Mouse (Mus musculus) cerebellum, postnatal 36 days (tissue): ENCODE measurements around the gene Aldh18a1.

Source experiments
- DNase-seq, 2 experiments: peaks; one replicate each; pipeline ENCODE4 v3.0.0; 2021 to 2022; ENCODE audit warnings: mixed read lengths in 2 of 2

Aldh18a1 gene

GRCm38 (mm10) chr19:40523431-40524005 is 64.7 kb downstream of the Aldh18a1 start:
- DNase-seq = no peak

DNA sequence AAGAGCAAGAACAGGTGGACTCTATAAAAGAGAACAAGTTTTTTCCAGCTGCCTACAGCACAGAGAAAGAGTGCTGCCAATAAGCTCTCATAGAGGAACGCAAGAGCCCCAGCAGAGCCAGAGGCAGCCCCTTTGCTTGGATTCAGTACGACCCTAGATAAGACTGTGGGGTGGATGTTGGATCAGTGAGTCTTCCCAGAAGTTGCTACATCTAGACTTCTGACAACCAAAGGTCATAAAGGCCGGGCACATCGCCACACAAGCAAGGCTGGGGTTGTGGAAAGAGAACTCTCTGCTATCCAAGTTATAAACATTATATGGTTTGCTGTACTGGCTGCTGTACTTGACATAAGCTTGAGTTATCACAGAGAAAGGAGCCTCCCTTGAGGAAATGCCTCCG is 67.9 kb downstream of the Aldh18a1 start:
- no peak for DNase-seq

- DNase-seq = no peak
Measured at GRCm38 (mm10) chr19:40518706-40519105, 69.6 kb downstream of the Aldh18a1 start.

GRCm38 (mm10) chr19:40515596-40515995 is 72.7 kb downstream of the Aldh18a1 start:
- DNase-seq = no peak

GRCm38 (mm10) chr19:40514376-40514775 is 73.9 kb downstream of the Aldh18a1 start:
- no peak for DNase-seq

DNA sequence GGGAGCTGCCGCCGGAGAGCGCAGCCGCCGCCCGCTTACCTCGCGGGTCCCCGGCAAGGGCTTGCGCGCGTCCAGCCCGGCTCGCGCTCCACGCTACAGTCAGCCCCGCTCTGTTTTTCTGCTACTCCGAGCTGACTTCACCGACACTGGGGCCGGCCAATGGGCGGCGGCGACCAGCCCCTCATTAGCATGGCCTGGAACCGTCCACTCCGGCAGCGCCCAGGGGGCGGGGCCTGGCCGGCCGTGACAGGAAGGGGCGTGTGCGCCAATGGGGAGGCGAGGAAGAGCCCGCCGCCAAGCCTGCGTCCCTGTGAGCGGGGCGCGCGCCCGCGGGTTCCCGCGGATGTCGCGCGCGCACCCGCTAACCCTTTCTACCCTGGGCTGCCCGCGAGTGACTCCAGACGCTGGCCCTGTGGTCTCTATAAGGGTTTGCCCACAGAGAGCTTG is 74.6 kb downstream of the Aldh18a1 start, which contains the start of gene Sorbs1:
TSS of gene Sorbs1 (minus strand) at position 148 of the 447 bp plus-strand sequence.
- peak; percentile 95 to 98 for DNase-seq

- DNase-seq = peak; percentile 54 to 59
Measured at GRCm38 (mm10) chr19:40512500-40513421, 75.5 kb downstream of the Aldh18a1 start.

DNA sequence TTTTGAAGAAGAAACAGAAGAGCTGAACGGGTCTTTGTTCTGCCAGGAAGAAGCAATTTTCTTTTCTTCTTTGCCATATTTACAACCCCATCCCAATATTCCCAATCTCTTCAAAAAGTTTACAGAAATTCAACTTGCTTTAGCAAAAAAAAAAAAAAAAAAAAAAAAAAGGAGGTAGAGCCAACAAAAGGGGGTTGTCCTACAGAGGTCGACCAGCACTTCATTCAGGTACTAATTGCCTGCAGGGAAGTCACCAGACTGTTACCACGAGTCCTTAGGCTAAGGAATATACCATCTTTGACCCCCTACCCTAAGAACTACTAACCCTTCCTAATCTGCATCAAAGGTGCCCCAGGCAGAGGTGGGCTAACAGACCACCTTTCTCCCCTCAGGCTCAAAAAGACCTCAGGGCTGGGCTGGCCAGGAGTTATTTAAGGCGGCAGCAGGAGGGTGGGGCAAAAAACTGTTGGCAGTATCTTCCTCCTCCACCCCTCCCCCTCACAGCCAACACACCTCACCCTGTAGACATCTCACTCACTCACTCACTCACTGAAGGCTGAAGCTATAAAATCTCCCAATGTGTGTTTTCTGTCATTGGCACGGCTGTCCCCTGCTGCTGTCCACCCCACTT is 76.5 kb downstream of the Aldh18a1 start:
- DNase-seq = peak; percentile 22 to 26

GRCm38 (mm10) chr19:40511100-40511439 is 77.2 kb downstream of the Aldh18a1 start:
- no peak for DNase-seq

DNA sequence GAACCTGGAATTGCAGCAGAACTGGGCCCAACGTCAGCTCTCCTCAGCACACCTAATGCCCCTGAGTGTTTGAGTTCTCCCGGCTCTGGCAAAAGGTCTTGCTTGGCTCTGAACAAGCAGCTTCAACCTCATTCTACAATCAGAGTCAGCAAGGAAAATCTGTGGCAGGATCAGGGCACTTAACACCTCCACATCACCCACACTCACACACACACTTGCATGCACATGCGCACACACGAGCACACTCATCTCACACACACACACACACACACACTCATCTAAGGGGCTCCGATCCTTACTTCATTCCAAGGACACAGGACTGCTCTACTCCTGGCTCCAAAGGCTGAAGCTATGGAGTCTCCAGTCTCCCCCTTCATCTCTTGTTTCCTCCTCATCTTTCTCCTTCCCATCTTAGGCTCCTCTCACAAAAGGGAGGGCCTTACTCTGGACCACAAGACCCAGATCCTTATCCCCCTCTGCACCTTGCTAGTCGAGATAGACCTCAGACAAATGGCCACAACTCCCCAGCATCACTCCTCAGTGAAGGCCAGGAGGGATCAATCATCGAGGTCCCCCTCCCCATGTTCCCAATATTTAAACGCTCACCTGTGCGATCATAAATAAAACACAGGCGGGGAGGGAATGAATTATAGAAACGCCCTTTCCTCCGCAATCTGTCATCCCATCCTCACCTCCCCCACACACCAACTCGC is 77.7 kb downstream of the Aldh18a1 start:
- DNase-seq = no peak

- DNase-seq = no peak
Measured at GRCm38 (mm10) chr19:40509274-40509673, 79.0 kb downstream of the Aldh18a1 start.

DNA sequence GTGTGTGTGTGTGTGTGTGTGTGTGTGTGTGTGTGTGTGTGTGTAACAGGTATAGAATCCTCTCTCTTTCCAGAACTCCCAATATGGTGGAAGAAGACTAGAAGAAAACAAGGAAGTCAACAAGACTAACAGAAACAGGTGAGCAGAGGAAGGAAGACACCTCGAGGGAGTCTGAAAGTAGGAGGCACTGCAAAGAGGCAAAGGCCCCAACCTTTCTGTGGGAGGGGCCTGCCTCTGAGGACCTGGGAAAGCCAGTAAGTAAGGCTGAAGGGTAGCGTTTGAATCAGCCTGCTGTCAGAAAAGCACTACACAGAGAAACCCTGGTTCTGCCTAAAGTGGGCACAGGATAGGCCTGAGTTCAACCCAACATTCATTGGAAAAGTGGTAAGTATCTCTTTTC is 79.4 kb downstream of the Aldh18a1 start:
- no peak for DNase-seq

DNA sequence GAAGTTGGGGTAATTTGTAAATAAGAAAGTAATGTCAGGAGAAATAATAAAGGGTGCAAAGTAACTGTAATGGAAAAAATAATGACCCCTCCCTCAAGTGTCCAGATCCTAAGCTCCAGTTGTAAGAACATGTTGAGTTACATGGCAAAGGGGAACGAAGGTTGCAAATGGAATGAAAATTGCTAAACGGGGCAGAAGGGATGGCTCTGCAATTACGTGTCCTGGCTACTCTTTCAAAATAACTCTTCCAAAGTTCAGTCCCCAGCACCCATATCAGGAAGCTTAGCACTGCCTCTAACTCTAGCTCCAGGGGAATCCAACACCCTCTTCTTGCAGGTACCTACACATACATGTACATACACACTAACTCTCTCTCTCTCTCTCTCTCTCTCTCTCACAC is 81.3 kb downstream of the Aldh18a1 start:
- no peak for DNase-seq

DNA sequence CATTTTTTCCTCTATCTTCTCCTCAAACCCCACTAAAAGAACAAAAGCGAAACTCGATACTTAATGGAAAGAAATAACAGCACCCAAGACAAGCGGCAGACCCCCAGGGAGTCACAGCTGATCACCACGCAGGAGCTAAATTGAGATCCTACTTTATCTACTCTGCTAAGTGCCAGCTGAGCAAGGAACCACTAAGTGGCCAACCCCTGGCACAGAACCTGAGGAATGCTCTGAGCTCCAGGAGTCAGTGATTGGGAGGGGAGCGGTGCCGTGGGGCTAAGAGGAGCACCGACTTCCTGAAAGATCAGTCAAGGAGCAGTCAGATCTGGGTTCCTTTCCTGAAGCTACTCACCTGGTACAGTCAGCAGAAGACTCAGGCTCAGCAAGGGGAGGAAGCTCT is 83.9 kb downstream of the Aldh18a1 start:
- no peak for DNase-seq
